Mouse (Mus musculus): Measurements from ENCODE around the gene Cntfr.

- no peak for TF ChIP-seq CTCF (IDR thresholded peaks at IDR 0.05; ENCODE audit: insufficient read depth, low read depth, low read length)
- TF ChIP-seq POLR2A (IDR thresholded peaks at IDR 0.05; ENCODE audit: insufficient read depth, low read depth, low read length), result no peak
Observed at GRCm38 (mm10) chr4:41630196-41630595, 66.7 kb downstream of the Cntfr start.
